Mouse (Mus musculus): ENCODE results near the gene Rab8b. TPM values are rescaled to one million over a fixed set of nuclear protein-coding genes. Genes with fewer than 3 reads are reported as not detected.
"Not testable (repeated sequence)": the region's sequence is repeated elsewhere in the genome, so short reads cannot be mapped to it uniquely, and the experiment has no call there.

Rab8b gene
- polyA plus RNA-seq, 1 experiment from 2014 or later: 38.2 TPM

DNA sequence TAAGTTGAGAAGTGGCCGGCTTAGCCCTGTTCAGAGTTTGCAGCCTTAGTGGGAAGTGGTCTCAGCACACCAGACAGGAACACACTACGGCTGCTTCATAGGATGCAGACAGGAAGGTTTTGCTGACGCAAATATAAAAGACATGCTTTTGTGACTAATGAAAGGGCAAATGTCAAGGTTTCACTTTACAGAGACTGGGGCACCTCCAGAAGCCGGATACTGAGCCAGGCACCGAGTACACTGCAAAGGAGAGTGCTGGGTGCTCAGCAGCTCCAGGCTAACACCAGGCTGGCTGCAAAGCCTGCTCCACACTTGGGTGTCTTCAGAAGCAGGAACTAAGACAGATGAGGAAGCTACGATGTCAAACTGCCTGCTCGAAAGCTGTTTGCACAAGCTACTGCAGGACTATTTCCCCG lies 37.1 kb downstream of the Rab8b start:
- no peak for ATAC-seq (ENCODE audit: low FRiP score)
- Histone ChIP-seq H3K4me3 (replicated peaks; ENCODE audit: low read length) (no peak overlapping the region), H3K27me3 (ENCODE audit: control insufficient read depth, insufficient read depth, low read length) (no peaks in the 10 kb centered on the region), H3K36me3 (replicated peaks; ENCODE audit: control insufficient read depth, insufficient read depth) (no peaks in the 10 kb centered on the region), H3K9me3 (ENCODE audit: control insufficient read depth, low read length) (no peaks in the 10 kb centered on the region), H3K9ac (no peak overlapping the region), H3K27ac (no peak overlapping the region), H3K4me2 (replicated peaks) (no peak overlapping the region), H3K4me1 (replicated peaks; ENCODE audit: control insufficient read depth, insufficient read depth, low read length) (peaks cover 18% of the 10 kb centered on the region)
- WGBS: 60% methylated on average over 8 of the region's 8 CpGs
- no peak for DNase-seq (ENCODE audit: low spot score)

GRCm38 (mm10) chr9:66881858-66882257 lies 37.6 kb downstream of the Rab8b start:
- Histone ChIP-seq H3K9me3 (ENCODE audit: control insufficient read depth, low read length) (no peaks in the 10 kb centered on the region), H3K27ac (no peak overlapping the region), H3K4me3 (replicated peaks; ENCODE audit: low read length) (no peak overlapping the region), H3K27me3 (ENCODE audit: control insufficient read depth, insufficient read depth, low read length) (no peaks in the 10 kb centered on the region), H3K4me2 (replicated peaks) (no peak overlapping the region), H3K36me3 (replicated peaks; ENCODE audit: control insufficient read depth, insufficient read depth) (no peaks in the 10 kb centered on the region), H3K4me1 (replicated peaks; ENCODE audit: control insufficient read depth, insufficient read depth, low read length) (peaks cover 13% of the 10 kb centered on the region), H3K9ac (no peak overlapping the region)
- DNase-seq (ENCODE audit: low spot score): no peak
- 87% methylated on average over 3 of the region's 3 CpGs for WGBS
- ATAC-seq (ENCODE audit: low FRiP score): no peak

- no peak overlapping the region for H3K9ac ChIP-seq
- no peak overlapping the region for H3K27ac ChIP-seq
- no peaks in the 10 kb centered on the region for H3K27me3 ChIP-seq (ENCODE audit: control insufficient read depth, insufficient read depth, low read length)
- no peak for ATAC-seq (ENCODE audit: low FRiP score)
- 0 out of 2 replicates have a peak, but pooled peaks cover 3% of the 10 kb centered on the region for H3K4me1 ChIP-seq (replicated peaks; ENCODE audit: control insufficient read depth, insufficient read depth, low read length)
- no peak overlapping the region for H3K4me3 ChIP-seq (replicated peaks; ENCODE audit: low read length)
- DNase-seq (ENCODE audit: low spot score): no peak
- H3K36me3 ChIP-seq (replicated peaks; ENCODE audit: control insufficient read depth, insufficient read depth): no peaks in the 10 kb centered on the region
- no peak overlapping the region for H3K4me2 ChIP-seq (replicated peaks)
- H3K9me3 ChIP-seq (ENCODE audit: control insufficient read depth, low read length): no peaks in the 10 kb centered on the region
- WGBS: 93% methylated on average over 2 of the region's 2 CpGs
Observed at GRCm38 (mm10) chr9:66880752-66881151, 38.7 kb downstream of the Rab8b start.

DNA sequence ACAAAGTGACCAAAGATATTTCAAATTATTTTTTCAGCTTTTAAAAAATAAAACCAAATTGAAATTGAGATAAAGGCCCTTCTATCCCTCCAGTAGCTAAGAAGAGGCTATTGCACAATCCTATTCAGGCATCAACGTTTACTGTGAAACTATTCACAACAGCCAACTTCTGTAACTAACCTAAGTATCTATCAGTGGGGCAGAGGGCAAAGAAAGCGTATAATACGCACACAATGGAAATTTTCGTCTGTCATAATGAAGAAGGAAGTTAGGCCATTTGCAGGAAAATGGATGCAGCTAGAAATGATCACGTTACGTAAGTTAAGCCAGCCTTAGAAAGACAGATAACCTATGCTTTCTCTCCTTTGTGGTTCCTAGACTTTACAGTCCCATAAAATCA lies 40.0 kb downstream of the Rab8b start:
- Histone ChIP-seq H3K4me2 (replicated peaks) (no peak overlapping the region), H3K27me3 (ENCODE audit: control insufficient read depth, insufficient read depth, low read length) (no peaks in the 10 kb centered on the region), H3K4me3 (replicated peaks; ENCODE audit: low read length) (no peak overlapping the region), H3K27ac (no peak overlapping the region), H3K4me1 (replicated peaks; ENCODE audit: control insufficient read depth, insufficient read depth, low read length) (0 out of 2 replicates have a peak, but pooled peaks cover 3% of the 10 kb centered on the region), H3K9ac (no peak overlapping the region), H3K36me3 (replicated peaks; ENCODE audit: control insufficient read depth, insufficient read depth) (no peaks in the 10 kb centered on the region), H3K9me3 (ENCODE audit: control insufficient read depth, low read length) (peaks cover 10% of the 10 kb centered on the region)
- WGBS: 74% methylated on average over 6 of the region's 6 CpGs
- DNase-seq (ENCODE audit: low spot score) (no peak), ATAC-seq (ENCODE audit: low FRiP score) (no peak)

DNA sequence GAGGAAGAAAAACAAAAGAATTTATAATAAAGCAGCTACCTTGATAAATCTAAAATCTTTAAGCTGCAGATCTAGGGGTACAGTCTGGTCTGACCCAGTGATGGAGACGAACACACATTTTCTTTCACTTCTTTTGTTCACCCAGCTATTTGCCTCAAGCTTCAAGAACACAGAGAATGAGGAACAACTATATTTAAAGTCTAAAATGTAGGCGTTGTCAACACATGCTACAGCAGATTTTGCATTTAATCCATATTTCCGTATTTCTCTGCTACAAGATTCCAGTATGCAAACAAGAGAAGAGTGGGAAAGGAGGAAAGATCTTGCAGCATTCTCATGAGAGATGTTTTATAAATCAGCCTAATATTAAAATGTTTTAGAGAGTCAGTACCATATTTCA lies 40.6 kb downstream of the Rab8b start:
- Histone ChIP-seq H3K4me3 (replicated peaks; ENCODE audit: low read length) (no peak overlapping the region), H3K4me1 (replicated peaks; ENCODE audit: control insufficient read depth, insufficient read depth, low read length) (0 out of 2 replicates have a peak, but pooled peaks cover 3% of the 10 kb centered on the region)
- ATAC-seq (ENCODE audit: low FRiP score): no peak

DNA sequence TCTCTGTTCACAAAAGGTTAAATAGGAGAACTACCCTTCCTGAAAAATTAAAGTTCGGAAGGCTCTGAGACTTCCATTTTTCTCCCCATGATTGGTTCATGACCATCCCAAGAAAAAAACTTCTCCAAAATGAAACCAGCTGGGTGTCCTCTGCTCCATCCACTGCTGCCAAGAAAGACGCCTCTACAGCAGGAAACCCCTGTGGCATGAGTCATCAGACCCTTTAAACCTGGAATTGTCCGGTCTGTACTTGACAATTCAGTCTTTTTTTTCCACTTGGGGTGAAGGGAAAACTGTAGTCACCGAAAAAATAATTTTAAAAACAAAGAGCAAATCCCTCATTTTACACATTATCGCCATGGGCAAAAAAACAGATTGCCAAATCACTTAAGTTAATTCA lies 42.9 kb downstream of the Rab8b start:
- H3K4me1 ChIP-seq (replicated peaks; ENCODE audit: control insufficient read depth, insufficient read depth, low read length): 0 out of 2 replicates have a peak, but pooled peaks cover 3% of the 10 kb centered on the region
- no peak overlapping the region for H3K9ac ChIP-seq
- no peak overlapping the region for H3K4me3 ChIP-seq (replicated peaks; ENCODE audit: low read length)
- H3K27ac ChIP-seq: no peak overlapping the region
- DNase-seq (ENCODE audit: low spot score) (no peak), ATAC-seq (ENCODE audit: low FRiP score) (no peak)
- WGBS: 82% methylated on average over 5 of the region's 5 CpGs
- peaks cover 10% of the 10 kb centered on the region for H3K9me3 ChIP-seq (ENCODE audit: control insufficient read depth, low read length)
- H3K27me3 ChIP-seq (ENCODE audit: control insufficient read depth, insufficient read depth, low read length): no peaks in the 10 kb centered on the region
- no peaks in the 10 kb centered on the region for H3K36me3 ChIP-seq (replicated peaks; ENCODE audit: control insufficient read depth, insufficient read depth)
- H3K4me2 ChIP-seq (replicated peaks): no peak overlapping the region

More for the DNA sequence above, 40.6 kb downstream of the Rab8b start:
- Histone ChIP-seq H3K27me3 (ENCODE audit: control insufficient read depth, insufficient read depth, low read length) (no peaks in the 10 kb centered on the region), H3K9ac (no peak overlapping the region), H3K4me2 (replicated peaks) (no peak overlapping the region), H3K36me3 (replicated peaks; ENCODE audit: control insufficient read depth, insufficient read depth) (no peaks in the 10 kb centered on the region), H3K27ac (no peak overlapping the region), H3K9me3 (ENCODE audit: control insufficient read depth, low read length) (peaks cover 10% of the 10 kb centered on the region)
- no peak for DNase-seq (ENCODE audit: low spot score)
- 93% methylated on average over 3 of the region's 3 CpGs for WGBS

- no peak overlapping the region for H3K9ac ChIP-seq
- WGBS: 97% methylated on average over 5 of the region's 5 CpGs
- no peak overlapping the region for H3K27ac ChIP-seq
Observed at GRCm38 (mm10) chr9:66874297-66874696, 45.2 kb downstream of the Rab8b start.

GRCm38 (mm10) chr9:66873531-66873930 lies 46.0 kb downstream of the Rab8b start:
- DNase-seq (ENCODE audit: low spot score) (no peak), ATAC-seq (ENCODE audit: low FRiP score) (no peak)
- Histone ChIP-seq H3K4me3 (replicated peaks; ENCODE audit: low read length) (no peak overlapping the region), H3K9ac (no peak overlapping the region), H3K4me2 (replicated peaks) (no peak overlapping the region), H3K9me3 (ENCODE audit: control insufficient read depth, low read length) (peaks cover 10% of the 10 kb centered on the region), H3K27ac (no peak overlapping the region), H3K27me3 (ENCODE audit: control insufficient read depth, insufficient read depth, low read length) (no peaks in the 10 kb centered on the region), H3K36me3 (replicated peaks; ENCODE audit: control insufficient read depth, insufficient read depth) (no peaks in the 10 kb centered on the region), H3K4me1 (replicated peaks; ENCODE audit: control insufficient read depth, insufficient read depth, low read length) (no peaks in the 10 kb centered on the region)

More at GRCm38 (mm10) chr9:66874297-66874696, 45.2 kb downstream of the Rab8b start:
- H3K4me1 ChIP-seq (replicated peaks; ENCODE audit: control insufficient read depth, insufficient read depth, low read length): no peaks in the 10 kb centered on the region
- ATAC-seq (ENCODE audit: low FRiP score) (no peak), DNase-seq (ENCODE audit: low spot score) (no peak)
- peaks cover 10% of the 10 kb centered on the region for H3K9me3 ChIP-seq (ENCODE audit: control insufficient read depth, low read length)
- H3K4me3 ChIP-seq (replicated peaks; ENCODE audit: low read length): no peak overlapping the region
- H3K4me2 ChIP-seq (replicated peaks): no peak overlapping the region
- H3K27me3 ChIP-seq (ENCODE audit: control insufficient read depth, insufficient read depth, low read length): no peaks in the 10 kb centered on the region
- no peaks in the 10 kb centered on the region for H3K36me3 ChIP-seq (replicated peaks; ENCODE audit: control insufficient read depth, insufficient read depth)

GRCm38 (mm10) chr9:66873009-66873408 lies 46.5 kb downstream of the Rab8b start:
- ATAC-seq (ENCODE audit: low FRiP score): not testable (repeated sequence)

More at GRCm38 (mm10) chr9:66873009-66873408, 46.5 kb downstream of the Rab8b start:
- H3K4me2 ChIP-seq (replicated peaks); DNase-seq (ENCODE audit: low spot score); H3K27me3 ChIP-seq (ENCODE audit: control insufficient read depth, insufficient read depth, low read length); H3K36me3 ChIP-seq (replicated peaks; ENCODE audit: control insufficient read depth, insufficient read depth); H3K4me1 ChIP-seq (replicated peaks; ENCODE audit: control insufficient read depth, insufficient read depth, low read length); H3K27ac ChIP-seq; H3K4me3 ChIP-seq (replicated peaks; ENCODE audit: low read length); H3K9ac ChIP-seq: not testable (repeated sequence)
- H3K9me3 ChIP-seq (ENCODE audit: control insufficient read depth, low read length): peaks cover 10% of the 10 kb centered on the region
- 86% methylated on average over 2 of the region's 2 CpGs for WGBS
